Mouse (Mus musculus): ENCODE data around the gene Il25.
"Not testable (repeated sequence)": the region's sequence is repeated elsewhere in the genome, so short reads cannot be mapped to it uniquely, and the experiment has no call there.

The Il25 gene

DNA sequence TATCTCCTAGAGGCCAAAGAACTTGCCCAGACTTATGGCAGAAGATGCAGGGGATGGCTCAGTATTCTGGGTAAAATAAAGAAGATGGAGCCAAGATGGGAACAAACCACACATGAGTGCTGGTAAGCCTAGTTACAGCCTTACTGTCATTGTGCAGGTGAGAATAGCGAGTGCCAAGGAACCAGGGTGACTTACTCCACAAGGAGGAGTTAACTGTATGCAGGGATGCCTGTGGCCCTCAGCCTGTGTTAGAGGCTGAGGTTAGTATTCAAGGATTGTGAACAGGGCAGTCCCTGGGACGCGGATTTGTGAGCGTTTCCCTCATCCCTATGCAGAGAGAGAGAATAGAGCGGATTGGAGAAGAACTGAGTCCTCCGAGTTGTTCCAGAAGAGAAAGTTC lies 19.1 kb downstream of the Il25 start:
- no peak for DNase-seq (ENCODE audit: low read depth in 2 of 2, low spot score in 2 of 2)

DNA sequence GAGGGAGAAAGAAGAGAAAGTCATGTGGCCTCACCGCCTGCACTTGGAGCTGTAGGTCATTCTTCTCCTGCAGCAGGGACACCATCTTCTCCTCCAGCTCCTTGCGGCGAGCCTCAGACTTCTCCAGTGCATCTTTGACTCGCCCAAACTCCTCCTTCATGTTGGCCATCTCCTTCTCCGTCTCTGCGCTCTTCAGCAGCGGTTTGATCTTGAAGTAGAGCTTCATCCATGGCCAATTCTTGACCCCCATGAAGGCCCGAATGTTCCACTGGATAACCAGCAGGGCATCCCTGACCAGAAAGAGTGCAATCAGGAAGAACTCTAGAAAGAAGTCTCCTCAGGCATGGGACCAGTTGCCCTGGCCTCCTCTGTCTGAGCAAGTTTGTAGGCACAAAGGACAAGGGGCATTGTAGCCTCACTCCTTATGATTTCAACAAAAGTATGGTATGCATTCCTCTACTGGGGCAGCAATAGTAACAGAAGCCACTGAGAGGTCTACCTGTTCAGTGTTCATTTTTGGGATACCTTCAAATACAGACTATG lies 21.2 kb downstream of the Il25 start:
- no peak for DNase-seq (ENCODE audit: low read depth in 2 of 2, low spot score in 2 of 2)

DNA sequence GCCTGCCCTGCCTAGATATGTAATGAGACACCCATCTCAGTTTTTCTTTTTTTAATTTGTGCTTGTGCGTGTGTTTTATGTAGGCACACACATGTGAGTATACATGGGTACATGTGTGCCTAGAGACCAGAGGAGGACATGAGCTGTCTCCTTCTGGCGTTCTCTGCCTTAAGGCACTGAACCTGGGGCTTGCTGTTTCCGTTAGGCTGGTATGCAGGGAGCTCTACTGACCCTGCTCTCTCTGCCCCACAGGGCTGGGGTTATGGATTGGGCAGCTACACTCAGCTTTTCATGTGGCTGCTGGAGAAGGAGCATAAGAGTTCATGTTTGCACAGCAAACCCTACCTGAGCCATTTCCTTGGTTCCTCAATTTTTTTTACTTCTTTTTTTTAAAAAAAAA lies 22.0 kb downstream of the Il25 start:
- DNase-seq (ENCODE audit: low read depth in 2 of 2, low spot score in 2 of 2): no peak

DNA sequence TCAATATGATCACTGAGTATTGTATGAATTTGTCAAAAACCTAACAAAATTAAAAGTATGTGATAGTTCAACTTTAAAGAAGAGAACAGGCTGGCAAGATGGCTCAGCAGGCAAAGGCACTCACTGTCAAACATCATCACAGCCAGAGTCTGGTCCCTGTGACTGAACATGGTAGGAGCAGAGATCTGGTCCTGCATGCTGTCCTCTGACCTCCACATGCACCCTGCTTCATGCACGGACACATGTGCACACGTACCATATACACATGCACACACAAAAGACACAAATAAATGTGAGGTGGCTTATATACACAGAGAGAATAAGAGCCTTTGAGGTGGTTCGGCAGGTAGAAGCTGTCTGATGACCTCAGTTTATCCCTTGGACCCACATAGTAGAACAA lies 23.0 kb downstream of the Il25 start:
- DNase-seq (ENCODE audit: low read depth in 2 of 2, low spot score in 2 of 2): no peak

DNA sequence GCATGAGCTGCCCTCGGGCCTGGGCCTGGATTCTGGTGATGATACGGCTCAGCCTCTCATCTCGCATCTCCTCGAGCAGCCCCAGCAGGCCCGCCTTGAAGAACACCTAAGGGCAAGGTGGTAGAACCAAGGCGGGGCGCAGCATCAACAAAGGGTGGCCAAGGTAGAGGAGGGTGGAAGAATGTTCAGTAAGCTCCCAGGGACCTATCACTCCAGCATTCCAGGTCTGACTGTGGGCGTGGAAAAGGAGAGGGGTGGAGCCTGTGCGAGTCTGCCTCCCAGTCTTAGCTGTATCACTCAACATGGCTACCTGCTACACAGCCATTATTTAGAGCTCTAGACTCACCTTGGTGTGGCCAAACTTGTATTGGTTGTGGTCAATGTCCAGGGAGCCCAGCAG lies 24.0 kb downstream of the Il25 start:
- DNase-seq (ENCODE audit: low read depth in 2 of 2, low spot score in 2 of 2): no peak

DNA sequence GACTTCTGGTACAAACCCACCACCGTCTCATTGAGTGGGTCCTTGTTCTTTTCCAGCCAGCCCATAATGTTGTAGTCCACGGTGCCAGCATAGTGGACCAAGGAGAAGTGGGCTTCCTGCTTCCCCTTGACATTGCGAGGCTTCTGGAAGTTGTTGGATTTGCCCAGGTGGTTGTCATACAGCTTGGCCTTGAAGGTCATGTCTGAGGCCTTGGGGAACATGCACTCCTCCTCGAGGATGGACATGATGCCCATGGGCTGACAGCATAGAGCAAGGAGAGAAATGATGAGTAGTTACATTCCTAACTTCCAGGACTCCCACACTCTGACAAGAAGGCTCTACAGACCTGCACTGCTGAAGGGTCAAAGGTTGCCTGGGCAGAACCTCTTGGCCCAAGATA lies 26.0 kb downstream of the Il25 start:
- DNase-seq (ENCODE audit: low read depth in 2 of 2, low spot score in 2 of 2): no peak

DNA sequence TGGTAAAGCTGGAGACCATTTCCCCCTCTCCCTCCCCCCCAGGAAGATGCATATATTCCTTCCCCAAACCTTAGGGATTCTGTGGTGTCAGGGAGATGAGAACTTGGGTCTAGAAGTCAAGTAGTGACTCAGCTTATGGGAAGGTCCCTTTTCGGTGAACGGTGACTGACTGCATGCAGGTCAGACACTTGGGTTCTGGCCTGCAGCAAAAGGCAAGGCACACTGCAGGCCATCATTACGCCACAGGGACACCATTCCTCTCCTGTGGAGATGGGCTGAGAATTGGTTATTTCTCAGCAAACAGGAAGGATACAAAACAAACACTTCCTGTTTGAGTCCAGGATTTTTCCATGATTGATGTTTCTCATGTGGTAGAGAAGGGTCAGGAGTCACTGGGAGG lies 26.7 kb downstream of the Il25 start:
- DNase-seq (ENCODE audit: low read depth in 2 of 2, low spot score in 2 of 2): no peak

DNA sequence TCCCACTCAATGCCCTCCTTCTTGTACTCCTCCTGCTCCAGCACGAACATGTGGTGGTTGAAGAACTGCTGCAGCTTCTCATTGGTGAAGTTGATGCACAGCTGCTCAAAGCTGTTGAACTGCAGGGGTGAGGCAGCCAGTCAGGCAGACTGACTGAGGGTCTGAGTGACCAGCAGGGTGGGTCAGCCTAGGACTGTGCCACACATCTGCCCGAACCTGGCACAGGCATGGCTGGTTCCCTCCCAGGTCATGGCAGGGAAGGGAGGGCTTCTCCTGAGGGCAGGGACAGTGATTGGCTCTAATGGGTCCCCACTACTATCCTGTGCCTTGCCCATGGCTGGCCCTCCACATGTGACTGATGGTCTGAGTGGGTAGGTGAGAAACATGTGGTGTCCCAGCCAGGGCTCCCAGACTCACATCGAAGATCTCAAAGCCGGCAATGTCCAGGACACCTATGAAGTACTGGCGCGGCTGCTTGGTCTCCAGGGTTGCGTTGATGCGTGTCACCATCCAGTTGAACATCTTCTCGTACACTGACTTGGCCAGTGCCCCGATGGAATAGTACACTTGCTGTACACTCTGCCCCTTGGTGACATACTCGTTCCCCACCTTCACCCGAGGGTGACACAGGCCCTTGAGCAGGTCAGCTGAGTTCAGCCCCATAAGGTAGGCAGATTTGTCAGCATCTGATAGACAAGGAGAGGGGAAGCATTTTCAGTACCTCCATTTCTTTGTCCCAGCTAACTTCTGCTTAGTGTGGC lies 27.5 kb downstream of the Il25 start:
- DNase-seq (ENCODE audit: low read depth in 2 of 2, low spot score in 2 of 2): not testable (repeated sequence)

DNA sequence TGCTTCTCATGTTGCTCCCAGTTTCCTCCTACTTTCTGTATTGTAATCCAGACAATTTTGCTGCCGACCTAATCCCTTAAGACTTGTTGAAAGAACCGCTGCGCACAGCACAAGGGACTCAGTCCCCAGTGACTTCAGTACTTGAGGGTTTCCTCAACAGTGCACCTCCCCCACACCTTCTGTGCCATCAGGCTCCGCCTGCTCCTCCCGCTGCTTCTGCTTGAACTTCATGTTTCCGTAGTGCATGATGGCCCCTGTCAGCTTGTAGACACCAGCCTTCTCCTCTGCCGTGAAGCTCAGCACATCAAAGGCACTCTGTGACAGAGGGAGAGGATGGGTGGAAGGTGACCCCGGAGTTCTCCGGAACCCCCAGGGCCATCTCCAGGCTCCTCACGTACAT lies 28.3 kb downstream of the Il25 start:
- no peak for DNase-seq (ENCODE audit: low read depth in 2 of 2, low spot score in 2 of 2)

DNA sequence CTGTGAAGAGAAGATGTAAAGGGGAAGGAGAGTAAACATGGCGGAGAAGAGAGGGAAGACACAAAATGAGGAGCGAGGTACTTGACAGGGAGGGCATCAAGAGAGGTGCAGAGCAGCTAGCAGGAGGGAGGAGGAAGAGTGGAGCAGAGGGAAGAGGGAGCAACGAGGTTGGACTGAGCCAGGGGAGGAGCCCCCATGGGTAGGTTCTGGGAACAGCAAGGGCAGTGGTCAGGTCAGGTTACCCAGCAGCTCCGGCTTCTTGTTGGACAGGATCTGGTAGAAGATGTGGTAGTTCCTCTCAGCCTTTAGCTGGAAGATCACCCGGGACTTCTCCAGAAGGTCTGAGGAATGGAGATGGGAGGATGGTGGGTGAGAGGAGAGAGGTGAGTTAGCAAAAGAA lies 29.0 kb downstream of the Il25 start:
- DNase-seq (ENCODE audit: low read depth in 2 of 2, low spot score in 2 of 2): no peak

DNA sequence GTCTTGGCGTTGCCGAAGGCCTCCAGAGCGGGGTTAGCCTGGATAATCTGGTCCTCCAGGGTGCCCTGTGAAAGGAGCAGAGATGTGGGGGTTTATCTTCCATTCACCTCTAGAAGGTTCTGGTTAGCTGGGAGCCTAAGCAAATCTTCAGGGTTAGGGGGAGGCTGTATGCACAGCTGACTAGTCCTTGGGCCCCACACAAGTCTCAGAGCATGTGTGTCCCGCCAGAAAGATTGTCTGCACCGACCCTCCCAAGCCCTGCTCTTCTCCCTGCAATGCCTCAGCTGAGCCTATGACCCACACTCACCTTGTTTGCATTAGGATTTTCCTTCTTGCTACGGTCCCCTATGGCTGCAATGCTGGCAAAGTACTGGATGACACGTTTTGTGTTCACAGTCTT lies 30.2 kb downstream of the Il25 start:
- no peak for DNase-seq (ENCODE audit: low read depth in 2 of 2, low spot score in 2 of 2)

DNA sequence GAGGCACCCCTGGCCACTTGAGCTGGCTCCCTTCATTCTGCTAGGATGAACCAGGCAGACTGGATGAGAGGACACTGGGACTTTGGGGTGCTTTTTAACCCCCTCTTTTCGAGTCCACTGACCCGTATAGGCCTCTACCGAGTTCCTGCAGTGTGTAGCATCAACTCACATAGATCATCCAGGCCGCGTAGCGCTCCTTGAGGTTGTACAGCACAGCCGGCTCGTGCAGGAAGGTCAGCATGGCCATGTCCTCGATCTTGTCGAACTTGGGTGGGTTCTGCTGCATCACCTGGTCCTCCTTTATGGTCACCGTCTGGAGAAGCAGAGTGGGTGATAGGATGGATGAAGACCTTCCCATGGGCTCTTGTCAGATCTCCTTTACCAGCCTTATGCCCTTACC lies 31.2 kb downstream of the Il25 start:
- no peak for DNase-seq (ENCODE audit: low read depth in 2 of 2, low spot score in 2 of 2)

DNA sequence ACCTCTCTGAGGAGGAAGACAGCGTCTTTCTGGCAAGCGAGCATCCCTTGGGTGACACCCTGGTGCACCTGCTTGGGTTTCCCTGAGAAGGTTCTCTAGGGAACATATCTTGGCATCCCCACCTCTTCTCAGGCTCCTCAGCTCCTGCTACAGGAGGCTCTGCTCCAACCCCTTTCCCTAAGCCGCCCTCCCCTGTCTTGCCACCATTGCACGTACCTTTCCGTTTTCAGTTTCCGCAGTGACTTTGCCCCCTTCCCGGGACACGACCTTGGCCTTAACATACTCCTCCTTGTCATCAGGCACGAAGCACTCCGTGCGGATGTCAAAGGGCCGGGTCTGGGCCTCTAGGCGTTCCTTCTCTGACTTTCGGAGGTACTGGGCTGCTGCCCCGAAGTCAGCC lies 32.5 kb downstream of the Il25 start:
- DNase-seq (ENCODE audit: low read depth in 2 of 2, low spot score in 2 of 2): no peak

DNA sequence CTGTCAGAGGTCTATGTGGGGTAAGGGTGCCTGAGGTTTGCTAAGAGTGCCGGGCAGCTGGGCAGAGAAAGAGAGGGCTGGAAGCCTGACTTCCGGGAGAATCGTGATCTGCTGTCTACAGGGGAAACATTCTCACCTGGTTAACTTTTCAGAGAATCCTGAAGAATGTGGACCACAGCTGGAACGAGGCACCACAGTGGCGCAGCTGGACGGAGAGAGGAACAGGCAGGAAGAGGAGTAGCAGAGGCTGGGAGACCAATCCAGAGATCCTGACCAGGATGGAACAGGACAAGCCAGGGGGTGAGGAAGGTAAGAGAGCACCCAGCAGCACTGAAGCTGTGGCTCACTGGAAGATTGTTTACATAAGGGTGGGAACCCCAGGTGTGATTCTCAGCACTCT lies 33.1 kb downstream of the Il25 start:
- no peak for DNase-seq (ENCODE audit: low read depth in 2 of 2, low spot score in 2 of 2)

DNA sequence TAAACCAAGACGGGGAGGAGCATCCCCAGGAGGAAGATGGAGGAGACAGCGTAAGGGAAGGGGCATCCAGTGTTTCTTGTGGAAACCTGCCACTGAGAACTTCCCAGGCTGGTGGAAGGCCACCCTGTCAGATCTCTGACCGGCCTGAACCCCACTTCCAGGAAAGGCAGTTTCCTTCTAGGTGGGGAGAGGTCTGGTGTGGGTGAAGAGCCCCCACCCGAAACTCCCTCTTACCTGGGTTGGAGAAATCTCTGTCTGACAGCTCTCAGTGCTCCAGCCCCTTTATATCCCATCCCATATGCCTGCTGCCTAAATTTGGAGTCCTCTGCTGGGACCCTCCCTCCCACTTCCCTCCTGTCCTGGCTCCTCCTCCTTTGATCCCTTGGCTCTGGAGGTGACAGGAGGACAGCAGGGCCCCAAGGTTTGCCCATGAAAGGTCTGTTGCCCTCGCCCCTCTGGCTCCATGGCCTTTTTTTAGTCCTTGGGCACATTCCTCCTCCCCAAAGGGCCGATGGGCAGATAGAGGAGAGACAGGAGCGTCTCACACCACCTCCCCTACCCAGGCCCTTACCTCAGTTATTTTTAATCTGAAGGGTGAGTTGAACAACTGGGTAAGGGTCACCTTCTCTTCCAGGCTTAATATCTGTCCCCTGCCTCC lies 34.0 kb downstream of the Il25 start, which contains the start of gene Myh6:
Gene Myh6 (minus strand): TSS at position 608 of the 658 bp plus-strand sequence.
- no peak for DNase-seq (ENCODE audit: low read depth in 2 of 2, low spot score in 2 of 2)

DNA sequence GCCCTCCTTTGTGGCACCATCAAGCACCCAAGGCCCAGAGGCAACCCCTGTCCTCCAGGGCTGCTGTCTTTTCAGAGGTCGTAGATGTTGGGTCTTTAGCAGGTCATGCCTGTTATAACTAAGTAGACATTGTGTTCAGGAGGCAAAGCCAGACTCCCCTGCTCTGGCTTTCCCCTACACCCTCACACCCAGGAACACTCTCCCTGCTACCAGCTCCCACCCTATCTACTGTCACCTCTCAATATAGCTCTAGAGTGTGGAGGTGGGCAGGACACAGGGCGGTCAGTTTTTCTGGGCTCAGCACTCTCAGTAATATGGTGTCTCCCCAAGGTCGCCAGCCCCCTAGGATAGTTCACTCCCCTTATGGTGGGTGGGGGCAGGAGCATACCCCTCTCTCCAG lies 35.4 kb downstream of the Il25 start:
- DNase-seq (ENCODE audit: low read depth in 2 of 2, low spot score in 2 of 2): no peak

DNA sequence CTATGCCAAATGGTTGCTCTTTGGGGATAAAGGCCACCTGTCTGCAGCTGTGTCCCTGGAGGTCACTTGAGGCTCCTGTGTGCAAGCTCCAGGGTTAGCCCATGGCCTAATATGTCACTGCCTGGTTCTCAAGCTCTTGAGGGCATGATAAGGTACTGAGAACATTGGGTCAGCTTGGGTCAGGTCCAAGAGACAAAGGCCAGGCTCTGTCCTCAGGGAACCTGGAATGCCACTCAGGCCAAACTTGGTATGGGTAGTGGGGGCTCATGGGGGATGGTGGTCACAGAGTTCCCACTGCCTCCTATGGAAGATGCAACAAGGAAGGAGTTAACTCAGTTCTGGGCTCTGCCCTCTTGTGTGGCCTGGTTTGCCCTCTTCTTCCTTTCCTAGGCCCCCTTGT lies 35.8 kb downstream of the Il25 start:
- no peak for DNase-seq (ENCODE audit: low read depth in 2 of 2, low spot score in 2 of 2)

DNA sequence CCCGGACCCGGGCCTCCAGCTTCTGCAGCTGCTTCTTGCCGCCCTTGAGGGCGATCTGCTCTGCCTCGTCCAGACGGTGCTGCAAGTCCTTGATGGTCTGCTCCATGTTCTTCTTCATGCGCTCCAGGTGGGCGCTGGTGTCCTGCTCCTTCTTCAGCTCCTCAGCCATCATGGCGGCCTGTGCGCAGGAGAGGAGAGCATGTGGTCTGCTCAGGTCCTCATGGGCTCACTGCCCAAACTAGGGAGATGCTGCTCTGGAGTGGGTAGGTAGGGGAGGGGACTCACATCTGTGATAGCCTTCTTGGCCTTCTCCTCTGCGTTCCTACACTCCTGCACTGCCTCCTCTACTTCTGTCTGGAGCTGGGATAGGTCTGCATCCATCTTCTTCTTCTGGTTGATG lies 40.3 kb downstream of the Il25 start:
- not testable (repeated sequence) for DNase-seq (ENCODE audit: low read depth in 2 of 2, low spot score in 2 of 2)

DNA sequence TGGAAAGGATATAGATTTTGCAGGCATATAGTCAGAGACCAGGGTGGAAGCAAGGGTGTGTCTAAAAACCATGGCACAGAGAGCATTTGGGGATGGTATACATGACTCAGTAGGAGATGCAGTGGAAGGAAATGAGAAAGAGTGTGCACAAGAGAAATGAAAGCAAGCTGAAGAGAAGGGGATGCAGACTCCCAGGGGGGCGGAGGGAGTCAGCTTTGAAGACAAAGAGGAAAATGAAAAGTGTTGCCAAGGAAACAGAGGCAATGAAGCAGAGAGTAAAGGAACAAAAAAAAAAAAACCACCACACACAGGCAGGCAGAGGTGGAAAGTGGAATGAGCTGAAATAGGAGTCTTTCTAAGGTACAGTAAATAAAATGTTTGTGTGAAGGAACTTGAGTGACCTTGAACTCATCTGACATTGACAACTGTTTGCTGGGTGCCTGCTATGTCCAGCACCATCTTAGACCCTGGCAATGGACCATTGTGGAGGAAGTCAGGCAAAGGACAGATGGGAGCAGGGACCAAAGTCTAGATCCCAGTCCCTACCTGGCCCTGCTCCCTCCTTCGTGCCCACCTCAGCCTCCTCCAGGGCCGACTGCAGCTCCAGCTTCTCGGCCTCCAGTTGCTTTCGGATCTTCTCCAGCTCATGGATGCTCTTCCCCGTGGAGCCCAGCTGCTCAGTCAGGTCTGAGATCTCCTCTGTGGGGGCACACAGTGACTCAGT lies 41.7 kb downstream of the Il25 start:
- no peak for DNase-seq (ENCODE audit: low read depth in 2 of 2, low spot score in 2 of 2)

DNA sequence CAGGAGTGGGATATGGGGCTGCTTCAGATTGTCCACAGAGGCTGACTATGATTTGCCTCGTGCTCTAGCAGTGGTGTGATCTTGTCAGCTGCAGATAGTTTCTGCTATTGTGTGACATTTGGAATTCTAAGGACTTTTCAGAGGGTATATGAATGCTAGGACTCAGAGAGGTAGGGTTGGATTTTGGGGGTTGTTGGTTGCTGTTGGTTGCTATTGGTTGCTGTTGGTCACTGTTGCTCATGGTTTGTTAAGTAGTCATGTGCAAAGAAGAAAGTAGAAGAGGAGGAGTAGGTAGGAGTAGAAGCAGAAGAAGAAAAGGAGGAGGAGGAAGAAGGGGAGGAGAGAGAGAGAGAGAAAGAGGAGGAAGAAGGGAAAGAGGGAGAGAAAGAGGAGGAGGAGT lies 44.1 kb downstream of the Il25 start, which contains the start of gene Gm17428:
Gene Gm17428 (plus strand): TSS at position 301 of the 400 bp plus-strand sequence.
- DNase-seq (ENCODE audit: low read depth in 2 of 2, low spot score in 2 of 2): no peak

DNA sequence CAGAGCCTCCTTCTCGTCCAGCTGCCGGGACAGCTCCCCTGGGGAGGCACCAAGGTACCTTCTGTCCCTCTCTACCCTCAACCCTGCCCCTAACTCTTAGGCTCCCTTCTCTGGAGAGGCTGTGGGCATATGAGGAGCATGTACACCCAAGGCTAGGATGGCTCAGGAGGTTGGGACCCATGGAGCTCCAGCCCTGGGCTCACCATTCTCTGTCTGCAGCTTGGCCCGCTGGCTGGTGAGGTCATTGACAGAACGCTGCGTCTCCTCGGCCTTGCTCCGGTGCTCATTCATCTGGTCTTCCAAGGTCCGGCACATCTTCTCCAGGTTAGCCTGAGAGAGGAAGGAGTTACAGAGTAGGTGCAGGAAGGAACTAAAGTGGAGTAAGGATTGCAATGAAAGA lies 46.2 kb downstream of the Il25 start:
- DNase-seq (ENCODE audit: low read depth in 2 of 2, low spot score in 2 of 2): no peak

DNA sequence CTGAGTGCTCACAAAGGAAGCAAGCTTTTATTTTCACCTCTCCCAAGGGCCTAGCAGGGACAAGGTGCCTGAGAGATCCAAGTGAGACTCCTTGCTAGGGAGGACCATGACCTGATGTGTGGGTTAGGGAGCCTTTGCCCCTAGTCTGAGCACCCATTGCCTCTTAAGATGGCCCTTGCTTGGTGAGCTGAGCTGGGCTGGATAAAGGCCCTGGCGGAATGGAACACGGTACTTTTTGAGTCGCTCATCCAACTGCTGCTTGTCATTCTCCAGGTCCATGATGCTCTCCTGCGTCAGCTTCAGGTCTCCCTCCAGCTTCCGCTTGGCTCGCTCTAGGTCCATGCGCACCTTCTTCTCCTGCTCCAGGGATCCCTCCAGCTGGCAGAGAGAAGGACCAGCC lies 49.4 kb downstream of the Il25 start:
- DNase-seq (ENCODE audit: low read depth in 2 of 2, low spot score in 2 of 2): no peak
